Mouse (Mus musculus): ENCODE results near the gene Acadm. TPM values are rescaled to one million over a fixed set of nuclear protein-coding genes. Genes with fewer than 3 reads are reported as not detected.

Gene Acadm
- polyA plus RNA-seq, 1 experiment from 2014 or later, result 157 TPM

DNA sequence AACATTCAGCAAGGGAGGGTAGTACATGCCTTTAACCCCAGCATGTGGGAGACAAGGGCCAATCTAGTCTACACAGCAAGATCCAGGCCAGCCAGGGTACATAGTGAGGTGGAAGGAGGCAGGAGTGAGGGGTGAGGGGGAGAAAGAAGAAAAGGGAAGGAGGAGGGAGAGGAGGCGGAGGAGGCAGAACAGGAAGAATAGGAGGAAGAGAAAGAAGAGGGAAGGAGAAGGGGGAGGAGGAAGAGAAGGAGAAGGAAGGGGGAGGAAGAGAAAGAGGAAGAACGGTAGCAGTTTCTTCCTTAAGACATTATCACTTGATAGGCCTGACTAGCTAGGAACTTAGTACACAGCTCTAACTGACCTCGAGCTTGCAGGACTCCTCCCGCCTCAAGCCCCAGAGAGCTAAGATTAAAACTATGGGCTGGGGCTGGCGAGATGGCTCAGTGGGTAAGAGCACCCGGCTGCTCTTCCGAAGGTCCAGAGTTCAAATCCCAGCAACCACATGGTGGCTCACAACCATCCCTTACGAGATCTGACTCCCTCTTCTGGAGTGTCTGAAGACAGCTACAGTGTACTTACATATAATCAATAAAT is 55.1 kb downstream of the Acadm start:
- 47% methylated on average over 7 of the region's 8 CpGs for WGBS (ENCODE audit: insufficient replicate concordance)

GRCm38 (mm10) chr3:153888141-153888540 is 56.3 kb downstream of the Acadm start:
- Histone ChIP-seq H3K4me1 (ENCODE audit: control insufficient read depth, low read depth, low read length) (peaks cover 13% of the 10 kb centered on the region), H3K4me3 (ENCODE audit: low read depth, low read length) (no peak overlapping the region), H3K36me3 (ENCODE audit: control insufficient read depth, insufficient read depth) (no peaks in the 10 kb centered on the region), H3K27me3 (ENCODE audit: control insufficient read depth, insufficient read depth, low read depth, low read length) (no peaks in the 10 kb centered on the region), H3K9ac (ENCODE audit: low read depth, low read length) (no peak overlapping the region; the same call in 1 of the 2 replicates), H3K27ac (ENCODE audit: low read length) (no peak overlapping the region), H3K4me2 (ENCODE audit: low read depth, low read length) (no peak overlapping the region), H3K9me3 (replicated peaks; ENCODE audit: control insufficient read depth, low read length) (no peaks in the 10 kb centered on the region)
- WGBS (ENCODE audit: insufficient replicate concordance), result 26% methylated on average over 6 of the region's 6 CpGs
- ATAC-seq (ENCODE audit: low read depth), result peak; percentile 88

More for the DNA sequence above, 55.1 kb downstream of the Acadm start:
- Histone ChIP-seq H3K27ac (ENCODE audit: low read length) (no peak overlapping the region), H3K4me2 (ENCODE audit: low read depth, low read length) (no peak overlapping the region), H3K4me3 (ENCODE audit: low read depth, low read length) (no peak overlapping the region), H3K9ac (ENCODE audit: low read depth, low read length) (no peak overlapping the region), H3K9me3 (replicated peaks; ENCODE audit: control insufficient read depth, low read length) (no peaks in the 10 kb centered on the region), H3K27me3 (ENCODE audit: control insufficient read depth, insufficient read depth, low read depth, low read length) (no peaks in the 10 kb centered on the region), H3K4me1 (ENCODE audit: control insufficient read depth, low read depth, low read length) (peaks cover 13% of the 10 kb centered on the region), H3K36me3 (ENCODE audit: control insufficient read depth, insufficient read depth) (no peaks in the 10 kb centered on the region)
- no peak for ATAC-seq (ENCODE audit: low read depth)

DNA sequence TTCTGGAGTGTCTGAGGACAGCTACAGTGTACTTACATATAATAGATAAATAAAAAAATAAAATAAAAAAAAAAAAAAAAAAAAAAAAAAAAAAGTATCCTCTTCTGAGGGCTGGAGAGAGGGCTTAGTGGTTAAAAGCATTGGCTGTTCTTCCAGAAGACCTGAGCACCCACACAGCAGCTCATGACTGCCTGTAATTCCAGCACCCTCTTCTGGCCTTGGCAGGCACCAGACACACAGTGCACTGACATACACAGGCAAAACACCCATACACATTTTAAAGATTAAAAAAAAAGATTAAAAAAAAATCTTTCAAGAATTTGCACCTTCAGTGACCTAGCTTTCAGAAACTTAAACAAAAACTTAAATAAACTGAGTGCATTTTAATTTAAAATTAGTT is 58.1 kb downstream of the Acadm start:
- ATAC-seq (ENCODE audit: low read depth), result no peak
- H3K9ac ChIP-seq (ENCODE audit: low read depth, low read length), result no peak overlapping the region
- H3K9me3 ChIP-seq (replicated peaks; ENCODE audit: control insufficient read depth, low read length), result no peaks in the 10 kb centered on the region
- no peaks in the 10 kb centered on the region for H3K36me3 ChIP-seq (ENCODE audit: control insufficient read depth, insufficient read depth)
- H3K4me3 ChIP-seq (ENCODE audit: low read depth, low read length), result no peak overlapping the region
- no peaks in the 10 kb centered on the region for H3K27me3 ChIP-seq (ENCODE audit: control insufficient read depth, insufficient read depth, low read depth, low read length)
- peaks cover 13% of the 10 kb centered on the region for H3K4me1 ChIP-seq (ENCODE audit: control insufficient read depth, low read depth, low read length)
- no peak overlapping the region for H3K27ac ChIP-seq (ENCODE audit: low read length)
- H3K4me2 ChIP-seq (ENCODE audit: low read depth, low read length), result no peak overlapping the region

Other genes with a start within 250 kb of the Acadm start
- 10.5 and 12.0 TPM in 2 replicates for gene St6galnac3, start 219.5 kb downstream of the Acadm start, polyA plus RNA-seq (2015; fragmentation: Nextera tagmentation; extraction: Ambion mirVana)
- 2.2 and 2.4 TPM in 2 replicates for gene Asb17, start 100.4 kb downstream of the Acadm start, polyA plus RNA-seq (2015; fragmentation: Nextera tagmentation; extraction: Ambion mirVana)
- 0.04 TPM in 1 of 2 replicates, not detected in the other for gene Msh4, start 38.5 kb downstream of the Acadm start, polyA plus RNA-seq (2015; fragmentation: Nextera tagmentation; extraction: Ambion mirVana)
- 29.1 and 35.8 TPM in 2 replicates for gene Rabggtb, start 31.6 kb downstream of the Acadm start, polyA plus RNA-seq (2015; fragmentation: Nextera tagmentation; extraction: Ambion mirVana)
- 0.18 and 0.22 TPM in 2 replicates for gene Slc44a5, start 28.8 kb upstream of the Acadm start, polyA plus RNA-seq (2015; fragmentation: Nextera tagmentation; extraction: Ambion mirVana)